1 mouse cellular context compared by ENCODE assay signal in the genomic region with DNA sequence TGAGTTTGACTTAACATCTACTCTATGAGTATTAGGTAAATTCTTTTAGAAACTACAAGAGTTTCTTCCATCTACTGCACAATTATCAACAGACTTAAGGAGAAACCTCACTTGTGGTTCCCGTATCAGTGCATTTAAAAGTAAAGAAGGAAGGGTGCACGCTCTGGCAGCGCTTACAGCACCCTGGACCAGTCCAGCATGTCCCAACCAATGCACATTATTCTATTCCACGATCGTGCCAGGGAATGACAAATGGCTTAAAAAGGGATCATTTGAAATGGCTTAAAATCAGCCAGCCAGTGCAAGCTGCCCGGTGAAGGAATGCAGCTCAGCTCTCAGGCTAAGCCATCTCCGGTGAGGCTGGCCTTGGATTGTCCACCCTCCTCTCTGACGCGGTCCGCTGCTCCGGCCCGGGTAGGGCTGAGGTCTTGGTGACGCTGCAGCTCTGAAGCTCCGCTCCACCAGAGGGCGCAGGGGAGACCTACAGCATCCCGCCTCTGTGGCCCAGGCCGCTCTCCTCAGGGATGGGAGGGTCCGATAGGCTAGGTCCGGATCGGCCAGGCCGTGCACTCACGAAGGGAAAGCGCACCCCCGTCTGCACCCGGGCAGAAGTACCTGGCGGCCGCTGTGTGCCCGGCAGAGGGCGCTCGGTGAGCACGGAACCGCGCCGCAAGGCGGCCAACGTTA.
TF ChIP-seq lines count a peak whose summit lies in the region.

No protein-coding gene starts in this region.

TF ChIP-seq in CH12.LX, 34 proteins besides CTCF, POLR2A, EP300 and RAD21:
- peak; percentile 29; the same call in 1 of the 2 replicates for TF ChIP-seq ZNF384 (IDR thresholded peaks at IDR 0.05; ENCODE audit: low read depth, low read length)
- TF ChIP-seq JUN (IDR thresholded peaks at IDR 0.05; ENCODE audit: insufficient read depth, low read depth, low read length), result no peak
- peak; percentile 64 for TF ChIP-seq ELF1 (IDR thresholded peaks at IDR 0.05; ENCODE audit: low read depth, low read length)
- no peak for TF ChIP-seq JUND (conservative IDR thresholded peaks at IDR 0.05; ENCODE audit: low read depth, low read length)
- TF ChIP-seq MYC (IDR thresholded peaks at IDR 0.05; ENCODE audit: low read depth, low read length), result 0 out of 2 replicates have a peak, but pooled peaks have one; percentile 60
- 0 out of 2 replicates have a peak, but pooled peaks have one; percentile 61 for TF ChIP-seq MXI1 (IDR thresholded peaks at IDR 0.05; ENCODE audit: low read depth, low read length)
- peak; percentile 40 for TF ChIP-seq BHLHE40 (IDR thresholded peaks at IDR 0.05; ENCODE audit: low read depth, low read length)
- peak; percentile 58 for TF ChIP-seq ZC3H11A (IDR thresholded peaks at IDR 0.05; ENCODE audit: low read depth, low read length)
- TF ChIP-seq SIN3A (IDR thresholded peaks at IDR 0.05; ENCODE audit: low read length), result peak; percentile 62; the same call in 1 of the 2 replicates
- TF ChIP-seq USF2 (conservative IDR thresholded peaks at IDR 0.05; ENCODE audit: low read depth, low read length), result no peak
- peak; percentile 43; the same call in 1 of the 2 replicates for TF ChIP-seq ZMIZ1 (IDR thresholded peaks at IDR 0.05; ENCODE audit: low read depth, low read length)
- no peak for TF ChIP-seq ETS1 (conservative IDR thresholded peaks at IDR 0.05; ENCODE audit: low read depth, low read length)
- peak; percentile 86 for TF ChIP-seq MAZ (IDR thresholded peaks at IDR 0.05; ENCODE audit: low read depth, low read length)
- peak; percentile 62; the same call in 1 of the 2 replicates for TF ChIP-seq RCOR1 (conservative IDR thresholded peaks at IDR 0.05; ENCODE audit: low read depth, low read length)
- no peak for TF ChIP-seq PAX5 (IDR thresholded peaks at IDR 0.05; ENCODE audit: low read length)
- TF ChIP-seq HCFC1 (IDR thresholded peaks at IDR 0.05; ENCODE audit: low read depth, low read length), result peak; percentile 41
- TF ChIP-seq ZKSCAN1 (IDR thresholded peaks at IDR 0.05; ENCODE audit: borderline replicate concordance, low read depth, low read length), result no peak
- TF ChIP-seq TCF12 (IDR thresholded peaks at IDR 0.05; ENCODE audit: low read depth, low read length), result peak; percentile 62; the same call in 1 of the 2 replicates
- TF ChIP-seq KAT2A (IDR thresholded peaks at IDR 0.05; ENCODE audit: insufficient replicate concordance, low read length), result no peak
- no peak for TF ChIP-seq USF1 (IDR thresholded peaks at IDR 0.05; ENCODE audit: low read depth, low read length)
- TF ChIP-seq MAFK (IDR thresholded peaks at IDR 0.05; ENCODE audit: insufficient replicate concordance, low read length), result no peak
- TF ChIP-seq SMC3 (IDR thresholded peaks at IDR 0.05; ENCODE audit: low read depth, low read length), result peak; percentile 92
- TF ChIP-seq POLR2AphosphoS2 (IDR thresholded peaks at IDR 0.05; ENCODE audit: low read depth, low read length), result no peak
- peak; percentile 47 for TF ChIP-seq NRF1 (IDR thresholded peaks at IDR 0.05; ENCODE audit: low read depth, low read length)
- no peak for TF ChIP-seq CHD1 (IDR thresholded peaks at IDR 0.05; ENCODE audit: low read depth, low read length)
- peak; percentile 63; the same call in 1 of the 2 replicates for TF ChIP-seq MAX (IDR thresholded peaks at IDR 0.05; ENCODE audit: low read length)
- peak; percentile 63; the same call in 1 of the 2 replicates for TF ChIP-seq MEF2A (IDR thresholded peaks at IDR 0.05; ENCODE audit: borderline replicate concordance, low read depth, low read length)
- no peak for TF ChIP-seq GABPA (IDR thresholded peaks at IDR 0.05; ENCODE audit: insufficient replicate concordance, low read depth, low read length)
- TF ChIP-seq UBTF (IDR thresholded peaks at IDR 0.05; ENCODE audit: low read depth, low read length), result peak; percentile 92
- TF ChIP-seq E2F4 (IDR thresholded peaks at IDR 0.05; ENCODE audit: insufficient replicate concordance, low read depth, low read length), result peak; percentile 58; the same call in 1 of the 2 replicates
- 0 out of 2 replicates have a peak, but pooled peaks have one; percentile 32 for TF ChIP-seq TBP (conservative IDR thresholded peaks at IDR 0.05; ENCODE audit: low read depth, low read length)
- no peak for TF ChIP-seq CHD2 (IDR thresholded peaks at IDR 0.05; ENCODE audit: low read length)
- TF ChIP-seq IRF4 (IDR thresholded peaks at IDR 0.05; ENCODE audit: low read depth, low read length), result peak; percentile 81
- peak; percentile 80; the same call in 1 of the 2 replicates for TF ChIP-seq NELFE (IDR thresholded peaks at IDR 0.05; ENCODE audit: low read depth, low read length)
